Mouse (Mus musculus) liver, embryonic 14.5 days (tissue): ENCODE measurements around the gene Arfgef2.

Source experiments
- CTCF ChIP-seq: IDR thresholded peaks from 2 replicates; pipeline ENCODE4 v1.5.1; 2016; ENCODE audit warnings: antibody characterized with exemption, low read depth, control low read depth
- EP300 ChIP-seq: IDR thresholded peaks from 2 replicates; pipeline ENCODE4 v1.6.1; 2016; ENCODE audit warnings: antibody characterized with exemption, low read depth

- TF ChIP-seq CTCF (no peak), EP300 (no peak)
These were observed 16.0 kb downstream of the Arfgef2 start for GRCm38 (mm10) chr2:166821406-166821805.
